Mouse (Mus musculus): ENCODE measurements around the gene Crkl. TPM values are rescaled to one million over a fixed set of nuclear protein-coding genes. Genes with fewer than 3 reads are reported as not detected.

The Crkl gene
- total RNA-seq (2021) = 10 to 100 TPM; 37.3 to 37.4 TPM
- long read RNA-seq, experiment 1, full-length matches to known transcripts = 18 of 20 reads
- long read RNA-seq, experiment 1, partial matches to known transcripts = 0 of 20 reads
- long read RNA-seq, experiment 1, other reads (novel, unspliced or antisense) = 2 of 20 reads
- long read RNA-seq, experiment 2, full-length matches to known transcripts = 15 of 22 reads
- long read RNA-seq, experiment 2, partial matches to known transcripts = 2 of 22 reads
- long read RNA-seq, experiment 2, other reads (novel, unspliced or antisense) = 5 of 22 reads

- DNase-seq (ENCODE audit: low spot score in 2 of 2) = peak; percentile 98 to 99
Observed at GRCm38 (mm10) chr16:17451541-17452372, at the start of gene Crkl. Gene Crkl, plus strand, starts transcription at chr16:17451987.

- DNase-seq (ENCODE audit: low spot score in 2 of 2) = peak in 1 of 2 experiments; percentile 24
Observed at GRCm38 (mm10) chr16:17402855-17403254, 48.9 kb upstream of the Crkl start.

- DNase-seq (ENCODE audit: low spot score in 2 of 2) = peak; percentile 76 to 79
Observed at GRCm38 (mm10) chr16:17405271-17405696, 46.5 kb upstream of the Crkl start.

GRCm38 (mm10) chr16:17405736-17406443 lies 45.9 kb upstream of the Crkl start, which contains the start of the genes Snap29 and Pi4ka:
Gene Snap29, plus strand, starts transcription at chr16:17405986.
Gene Pi4ka, minus strand, starts transcription at chr16:17406314.
- DNase-seq (ENCODE audit: low spot score in 2 of 2) = peak; percentile 99

- no peak for DNase-seq (ENCODE audit: low spot score in 2 of 2)
Observed at GRCm38 (mm10) chr16:17406512-17407231, 45.1 kb upstream of the Crkl start.

- no peak for DNase-seq (ENCODE audit: low spot score in 2 of 2)
Observed at GRCm38 (mm10) chr16:17409046-17409445, 42.7 kb upstream of the Crkl start.

- no peak for DNase-seq (ENCODE audit: low spot score in 2 of 2)
Observed at GRCm38 (mm10) chr16:17410209-17410608, 41.6 kb upstream of the Crkl start.

GRCm38 (mm10) chr16:17423021-17423420 lies 28.8 kb upstream of the Crkl start:
- no peak for DNase-seq (ENCODE audit: low spot score in 2 of 2)

- no peak for DNase-seq (ENCODE audit: low spot score in 2 of 2)
Observed at GRCm38 (mm10) chr16:17432576-17432975, 19.2 kb upstream of the Crkl start.

- DNase-seq (ENCODE audit: low spot score in 2 of 2) = no peak
Observed at GRCm38 (mm10) chr16:17452373-17452715, 557 bp downstream of the Crkl start.

- no peak for DNase-seq (ENCODE audit: low spot score in 2 of 2)
Observed at GRCm38 (mm10) chr16:17456901-17457300, 5.1 kb downstream of the Crkl start.

- no peak for DNase-seq (ENCODE audit: low spot score in 2 of 2)
Observed at GRCm38 (mm10) chr16:17460254-17460653, 8.5 kb downstream of the Crkl start.

- no peak for DNase-seq (ENCODE audit: low spot score in 2 of 2)
Observed at GRCm38 (mm10) chr16:17461596-17461995, 9.8 kb downstream of the Crkl start.

GRCm38 (mm10) chr16:17463184-17463583 lies 11.4 kb downstream of the Crkl start:
- no peak for DNase-seq (ENCODE audit: low spot score in 2 of 2)

GRCm38 (mm10) chr16:17466875-17467663 lies 15.3 kb downstream of the Crkl start:
- no peak for DNase-seq (ENCODE audit: low spot score in 2 of 2)

- no peak for DNase-seq (ENCODE audit: low spot score in 2 of 2)
Observed at GRCm38 (mm10) chr16:17472498-17472897, 20.7 kb downstream of the Crkl start.

GRCm38 (mm10) chr16:17474091-17474490 lies 22.3 kb downstream of the Crkl start:
- peak in 1 of 2 experiments; percentile 59 for DNase-seq (ENCODE audit: low spot score in 2 of 2)

- DNase-seq (ENCODE audit: low spot score in 2 of 2) = no peak
Observed at GRCm38 (mm10) chr16:17474761-17475160, 23.0 kb downstream of the Crkl start.

- no peak for DNase-seq (ENCODE audit: low spot score in 2 of 2)
Observed at GRCm38 (mm10) chr16:17475326-17475725, 23.5 kb downstream of the Crkl start.

- no peak for DNase-seq (ENCODE audit: low spot score in 2 of 2)
Observed at GRCm38 (mm10) chr16:17478331-17478943, 26.6 kb downstream of the Crkl start.
